Mouse (Mus musculus): ENCODE data around the gene Atp6v0a1.

Atp6v0a1 gene

DNA sequence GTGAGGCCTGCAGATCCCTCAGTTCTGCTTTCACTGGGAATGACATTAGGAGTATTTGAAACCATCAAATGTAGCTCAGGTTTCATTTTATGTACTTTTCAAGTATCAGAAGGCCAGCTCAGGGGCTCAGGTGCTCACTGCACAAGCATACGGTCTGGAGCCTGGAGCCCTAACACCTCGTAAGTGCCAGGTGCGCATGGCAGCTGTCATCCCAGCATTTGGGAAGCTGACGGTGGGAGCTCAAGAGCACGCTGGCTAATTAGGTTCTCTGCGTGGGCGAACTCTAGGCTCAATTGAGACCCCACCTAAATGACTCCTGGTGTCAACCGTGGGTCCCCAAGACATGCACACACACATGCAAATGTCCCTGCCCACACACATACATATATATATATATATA is 20.1 kb downstream of the Atp6v0a1 start:
- no peak for DNase-seq (ENCODE audit: low read depth)

DNA sequence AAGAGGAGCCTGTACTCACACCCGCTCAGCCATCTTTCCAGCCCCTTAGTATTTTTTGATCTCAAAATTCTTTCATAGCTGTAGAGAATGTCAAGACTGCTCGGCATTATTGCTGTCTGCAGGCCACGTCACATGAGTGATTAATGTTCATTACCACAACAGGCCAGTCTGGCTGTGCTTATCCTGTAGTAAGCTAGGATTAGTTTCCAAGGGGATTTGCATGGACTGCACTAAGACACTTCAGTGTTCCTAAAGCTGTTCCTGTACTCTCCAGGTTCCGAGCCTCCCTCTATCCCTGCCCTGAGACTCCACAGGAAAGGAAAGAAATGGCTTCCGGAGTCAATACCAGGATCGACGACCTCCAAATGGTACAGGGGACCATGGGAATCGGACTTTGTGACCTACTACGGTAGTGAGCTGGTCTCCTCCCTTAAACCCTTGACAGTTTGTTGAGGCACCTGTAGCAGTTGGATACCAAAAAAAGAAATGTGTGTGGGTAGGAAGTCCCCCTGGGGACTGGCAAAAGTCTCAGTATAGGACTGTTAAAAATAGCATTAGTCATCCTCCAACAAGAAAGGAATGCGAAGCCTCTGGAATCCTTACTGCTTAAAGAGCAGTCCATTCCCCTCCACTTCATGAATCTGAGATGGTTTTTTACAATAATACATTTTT is 21.0 kb downstream of the Atp6v0a1 start:
- DNase-seq (ENCODE audit: low read depth): no peak

DNA sequence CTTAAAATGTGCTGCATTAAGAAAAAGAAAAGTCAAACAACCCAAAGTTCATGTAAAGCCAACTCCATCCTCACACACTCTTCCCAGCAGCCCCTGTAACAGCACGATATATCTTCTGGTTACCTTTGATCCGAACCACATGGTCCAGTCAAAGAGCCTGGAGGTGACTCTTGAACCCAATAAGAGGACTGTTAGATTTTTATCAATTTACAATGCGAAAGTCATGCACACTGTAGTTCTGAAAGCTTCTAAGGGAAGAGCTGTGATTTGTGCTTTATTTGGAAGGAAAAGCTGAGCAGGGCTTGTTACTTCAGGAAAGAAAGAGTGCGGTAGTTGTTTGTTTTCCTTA is 21.5 kb downstream of the Atp6v0a1 start:
- DNase-seq (ENCODE audit: low read depth): no peak

- DNase-seq (ENCODE audit: low read depth): no peak
Measured at GRCm38 (mm10) chr11:101031470-101031869, 22.2 kb downstream of the Atp6v0a1 start.

- DNase-seq (ENCODE audit: low read depth): no peak
Measured at GRCm38 (mm10) chr11:101033856-101034500, 24.7 kb downstream of the Atp6v0a1 start.

DNA sequence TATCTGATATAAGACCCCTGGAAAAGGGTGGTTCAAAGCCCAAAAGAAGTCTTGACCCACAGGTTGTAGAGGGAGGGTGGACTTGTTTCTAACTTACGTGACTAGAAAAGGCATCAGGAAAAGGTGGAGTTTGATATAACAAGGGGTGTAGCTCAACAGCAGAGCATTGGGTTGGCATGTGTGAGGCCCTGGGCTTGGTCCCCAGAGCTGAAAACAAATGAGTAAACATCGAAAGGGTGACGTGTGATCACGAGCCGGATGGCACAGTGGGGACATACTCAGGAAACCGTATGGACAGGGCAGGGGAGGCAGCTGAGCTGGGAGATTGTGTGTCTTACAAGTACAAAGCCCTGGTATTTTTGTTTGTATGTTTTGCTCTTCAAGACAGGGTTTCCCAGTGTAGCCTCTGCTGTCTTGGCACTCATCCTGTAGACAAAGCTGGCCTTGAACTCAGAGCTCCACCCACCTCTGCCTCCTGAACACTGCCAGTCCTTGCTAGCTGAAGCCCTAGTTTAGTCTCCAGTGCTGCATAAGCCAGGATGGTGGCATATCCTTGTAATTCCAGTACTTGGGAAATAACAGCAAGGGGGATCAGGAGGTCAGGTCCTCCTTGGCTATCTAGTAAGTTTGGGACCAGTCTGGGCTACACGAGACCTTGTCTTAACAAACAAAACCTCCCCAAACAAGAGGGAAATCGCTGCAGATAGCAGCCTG is 25.5 kb downstream of the Atp6v0a1 start:
- no peak for DNase-seq (ENCODE audit: low read depth)

- DNase-seq (ENCODE audit: low read depth): no peak
Measured at GRCm38 (mm10) chr11:101035328-101035695, 26.1 kb downstream of the Atp6v0a1 start.

GRCm38 (mm10) chr11:101037795-101038194 is 28.5 kb downstream of the Atp6v0a1 start:
- DNase-seq (ENCODE audit: low read depth): no peak

DNA sequence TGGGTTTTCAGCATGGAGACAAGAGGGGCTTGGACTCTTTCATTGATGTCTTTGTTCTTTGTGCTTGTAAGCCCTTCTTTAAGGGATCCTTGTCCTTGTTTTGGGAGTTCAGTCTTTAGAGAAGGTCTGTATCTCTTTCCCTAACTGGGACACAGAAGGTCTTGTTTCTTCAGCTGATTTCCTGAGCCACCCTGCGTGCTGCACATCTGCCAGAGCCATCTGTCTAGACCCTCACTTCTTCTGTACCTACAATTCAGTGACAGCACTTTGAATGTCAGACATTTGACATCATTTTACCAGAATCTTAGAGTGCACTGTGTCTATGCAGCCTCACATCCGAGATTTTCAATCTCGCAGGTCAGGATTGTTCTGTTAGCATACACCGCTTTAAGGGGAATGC is 36.6 kb downstream of the Atp6v0a1 start:
- DNase-seq (ENCODE audit: low read depth): no peak

DNA sequence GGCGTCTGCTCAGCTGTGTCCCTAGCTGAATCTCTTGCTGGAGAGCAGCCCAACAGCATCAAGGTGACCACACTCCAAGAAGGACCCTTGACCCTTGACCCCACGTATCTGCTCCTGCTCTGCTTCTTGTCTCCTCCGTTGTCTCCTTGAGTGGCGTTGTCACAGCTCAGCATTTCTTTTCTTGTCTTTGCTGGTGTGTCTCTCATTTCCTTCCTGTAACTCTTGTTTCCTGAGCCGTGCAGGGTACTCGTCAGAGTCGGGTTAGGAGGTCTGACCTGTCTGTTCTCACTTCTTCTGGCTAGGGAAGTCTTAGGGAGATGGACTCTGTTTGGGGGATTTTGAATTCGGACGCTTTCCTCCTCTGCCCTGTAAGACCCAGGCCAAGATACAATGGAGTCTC is 37.2 kb downstream of the Atp6v0a1 start:
- peak; percentile 52 for DNase-seq (ENCODE audit: low read depth)

GRCm38 (mm10) chr11:101047502-101047901 is 38.2 kb downstream of the Atp6v0a1 start:
- DNase-seq (ENCODE audit: low read depth): no peak

DNA sequence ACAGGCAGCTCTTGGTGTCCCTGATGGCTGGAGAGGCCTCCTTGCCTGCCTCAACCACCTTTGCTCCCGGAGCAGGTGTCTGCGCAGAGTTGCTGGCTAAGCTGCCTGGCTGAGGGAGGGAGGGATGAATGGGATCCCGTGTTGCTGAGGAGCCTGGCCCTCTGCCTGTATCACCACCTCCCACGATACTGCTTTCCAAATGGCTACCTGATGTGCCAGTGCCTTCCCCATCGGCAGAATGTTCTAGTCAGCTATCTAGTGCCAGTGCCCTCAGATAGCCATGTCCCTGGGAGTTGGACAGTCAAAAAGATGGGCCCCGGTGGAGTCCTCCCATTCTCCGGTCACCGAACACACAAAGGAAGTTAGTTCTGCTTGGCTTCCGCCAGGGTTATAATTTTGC is 41.1 kb downstream of the Atp6v0a1 start:
- no peak for DNase-seq (ENCODE audit: low read depth)

DNA sequence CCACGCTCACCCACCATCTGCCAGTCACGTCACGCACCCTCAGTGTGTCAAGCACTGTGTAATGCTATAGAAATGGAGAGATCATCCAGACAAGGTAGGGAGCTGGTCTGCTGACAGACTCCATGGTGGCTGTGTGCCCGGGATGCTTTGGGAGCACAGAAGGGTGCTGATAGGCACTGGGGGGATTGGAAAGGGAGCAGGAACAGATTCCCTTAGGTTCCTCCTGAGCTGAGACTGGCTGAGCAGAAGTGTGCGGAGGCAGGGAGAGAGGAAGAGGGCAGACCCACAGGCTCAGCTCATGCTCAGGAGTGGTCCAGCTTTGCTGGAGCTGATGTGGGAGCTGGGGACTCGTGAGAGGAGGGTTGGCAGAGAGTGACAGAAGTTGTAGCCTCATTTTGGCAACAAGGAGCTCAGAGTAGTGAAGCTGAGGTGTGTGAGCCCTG is 41.8 kb downstream of the Atp6v0a1 start:
- DNase-seq (ENCODE audit: low read depth): no peak

GRCm38 (mm10) chr11:101051617-101052016 is 42.4 kb downstream of the Atp6v0a1 start:
- no peak for DNase-seq (ENCODE audit: low read depth)

DNA sequence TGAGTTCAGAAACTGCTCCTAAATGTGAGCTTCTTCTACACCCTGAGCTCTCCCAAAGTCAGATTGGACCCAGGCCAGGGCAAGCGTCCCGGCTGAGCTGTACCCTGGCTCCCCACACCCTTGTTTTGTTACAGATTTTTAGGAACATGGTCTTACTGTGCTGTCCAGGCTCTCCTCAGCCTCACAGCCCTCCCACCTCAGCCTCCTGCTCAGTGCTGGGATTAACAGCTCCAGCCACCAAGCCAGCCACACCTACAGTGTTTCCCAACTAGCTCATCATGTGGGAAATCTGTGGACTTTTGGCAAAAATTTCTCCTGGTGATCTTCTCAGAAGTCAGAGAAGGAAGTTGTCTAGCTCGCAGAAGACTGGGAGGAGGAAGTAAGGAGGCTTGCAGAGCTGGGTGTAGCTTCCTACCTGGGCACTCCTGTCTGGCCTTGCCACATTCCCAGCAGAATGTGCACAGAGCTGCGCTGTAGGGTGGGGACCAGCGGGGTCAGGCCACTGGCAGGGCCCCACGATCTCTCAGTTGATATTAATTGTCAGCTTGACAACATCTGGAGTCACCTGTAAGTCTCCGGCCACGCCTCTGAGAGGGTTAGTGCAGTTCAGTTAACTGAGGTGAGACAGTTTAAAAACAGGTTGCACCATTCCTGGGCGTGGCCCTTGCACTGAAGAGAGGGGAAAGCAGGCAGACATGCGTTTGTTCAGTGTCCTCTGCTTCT is 43.7 kb downstream of the Atp6v0a1 start:
- no peak for DNase-seq (ENCODE audit: low read depth)

- peak; percentile 60 for DNase-seq (ENCODE audit: low read depth)
Measured at GRCm38 (mm10) chr11:101053974-101054373, 44.7 kb downstream of the Atp6v0a1 start.

DNA sequence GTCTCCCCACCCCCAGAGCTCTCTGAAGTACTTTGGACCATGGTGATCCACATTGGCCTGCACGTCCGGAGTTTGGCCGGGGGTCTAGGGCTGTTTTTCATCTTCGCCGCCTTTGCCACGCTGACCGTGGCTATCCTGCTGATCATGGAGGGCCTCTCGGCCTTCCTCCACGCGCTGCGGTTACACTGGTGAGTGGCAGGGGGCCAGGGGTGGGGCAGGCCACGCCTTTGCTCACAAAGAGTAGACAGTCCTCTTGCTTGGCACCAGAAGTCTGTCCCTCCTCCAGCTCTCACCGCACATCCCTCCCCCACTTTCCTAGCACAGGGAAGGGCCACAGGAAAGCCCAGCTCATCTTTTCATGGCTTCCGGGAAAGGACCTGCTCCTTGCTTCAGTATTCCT is 46.2 kb downstream of the Atp6v0a1 start:
- no peak for DNase-seq (ENCODE audit: low read depth)

GRCm38 (mm10) chr11:101056885-101057284 is 47.6 kb downstream of the Atp6v0a1 start:
- no peak for DNase-seq (ENCODE audit: low read depth)

DNA sequence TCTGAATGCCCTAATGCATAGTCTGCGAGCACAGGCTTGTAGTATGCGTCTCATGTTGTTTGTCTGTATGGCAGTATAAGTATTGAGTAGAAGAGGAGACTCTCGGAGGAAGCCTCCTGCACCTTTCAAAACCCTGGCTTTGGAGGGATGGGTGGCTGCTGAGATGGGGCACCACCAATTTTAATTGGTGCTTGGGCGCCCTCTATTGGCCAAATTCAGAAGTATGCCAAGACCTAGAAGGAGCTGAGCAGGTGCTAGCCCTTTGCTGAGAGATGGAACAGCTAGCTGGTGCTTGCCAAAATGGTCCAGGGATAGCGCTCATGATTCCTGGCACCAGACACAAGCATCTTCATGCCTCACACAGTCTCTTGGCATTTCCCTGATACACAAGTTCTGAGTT is 48.6 kb downstream of the Atp6v0a1 start:
- DNase-seq (ENCODE audit: low read depth): peak; percentile 93

GRCm38 (mm10) chr11:101058726-101059125 is 49.5 kb downstream of the Atp6v0a1 start:
- DNase-seq (ENCODE audit: low read depth): peak; percentile 51

- DNase-seq (ENCODE audit: low read depth): peak; percentile 42
Measured at GRCm38 (mm10) chr11:101059473-101059872, 50.2 kb downstream of the Atp6v0a1 start.

- peak; percentile 47 for DNase-seq (ENCODE audit: low read depth)
Measured at GRCm38 (mm10) chr11:101060126-101060525, 50.9 kb downstream of the Atp6v0a1 start.

DNA sequence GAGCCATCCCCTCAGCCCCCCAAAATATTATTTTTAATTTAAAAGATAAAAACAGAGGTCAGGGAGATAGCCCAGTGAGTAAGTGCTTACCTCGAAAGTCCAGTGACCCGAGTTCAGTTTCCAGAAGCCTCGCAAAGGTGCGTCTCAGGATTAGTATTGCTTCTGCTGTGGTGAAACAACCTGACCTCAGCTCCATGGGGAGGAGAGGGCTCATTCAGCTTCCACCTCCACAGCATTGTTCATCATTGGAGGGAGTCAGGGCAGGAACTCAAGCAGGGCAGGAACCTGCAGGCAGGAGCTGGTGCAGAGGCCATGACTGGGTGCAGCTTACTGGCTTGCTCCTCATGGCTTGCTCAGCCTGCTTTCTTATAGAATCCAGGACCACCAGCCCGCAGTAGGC is 51.8 kb downstream of the Atp6v0a1 start:
- DNase-seq (ENCODE audit: low read depth): no peak

All from induced T-regulatory cell, adult 2 months (primary cell).